Mouse (Mus musculus) MEL-GATA-1-ER (cell line): ENCODE results near the gene Smim24.

ENCODE experiments used
- DNase-seq: peaks from one replicate; pipeline ENCODE4 v3.0.0-alpha.2; 2012; ENCODE audit warnings: low read depth; ENCODE audit errors: extremely low read depth

The Smim24 gene

GRCm38 (mm10) chr10:81389801-81390677, 2.8 kb upstream of the Smim24 start:
- no peak for DNase-seq

- no peak for DNase-seq
These were observed 2.2 kb upstream of the Smim24 start for GRCm38 (mm10) chr10:81390678-81390965.

GRCm38 (mm10) chr10:81392270-81392669, 581 bp upstream of the Smim24 start:
- no peak for DNase-seq

GRCm38 (mm10) chr10:81393456-81394063, 709 bp downstream of the Smim24 start:
- DNase-seq = no peak

GRCm38 (mm10) chr10:81395127-81395526, 2.3 kb downstream of the Smim24 start:
- no peak for DNase-seq

GRCm38 (mm10) chr10:81395865-81396264, 3.0 kb downstream of the Smim24 start:
- no peak for DNase-seq

GRCm38 (mm10) chr10:81396749-81397148, 3.9 kb downstream of the Smim24 start:
- DNase-seq = no peak

- DNase-seq = no peak
These were observed 6.4 kb downstream of the Smim24 start for GRCm38 (mm10) chr10:81399296-81399695.

- no peak for DNase-seq
These were observed 7.0 kb downstream of the Smim24 start for GRCm38 (mm10) chr10:81399798-81400308.

- DNase-seq = no peak
These were observed 7.7 kb downstream of the Smim24 start for GRCm38 (mm10) chr10:81400371-81401204.

- no peak for DNase-seq
These were observed 8.3 kb downstream of the Smim24 start for GRCm38 (mm10) chr10:81401205-81401520.

- no peak for DNase-seq
These were observed 8.8 kb downstream of the Smim24 start for GRCm38 (mm10) chr10:81401521-81402226.

GRCm38 (mm10) chr10:81402227-81402765, 9.4 kb downstream of the Smim24 start:
- DNase-seq = no peak

GRCm38 (mm10) chr10:81403511-81403910, 10.7 kb downstream of the Smim24 start:
- DNase-seq = no peak

GRCm38 (mm10) chr10:81404082-81404481, 11.2 kb downstream of the Smim24 start:
- no peak for DNase-seq

- DNase-seq = no peak
These were observed 11.9 kb downstream of the Smim24 start for GRCm38 (mm10) chr10:81404720-81405119.

GRCm38 (mm10) chr10:81405588-81406201, 12.8 kb downstream of the Smim24 start:
- no peak for DNase-seq

- DNase-seq = no peak
These were observed 13.9 kb downstream of the Smim24 start for GRCm38 (mm10) chr10:81406504-81407440.
